In genomic region chr3:36461819-36462218, GRCm38 (mm10) we compare ENCODE assay signal across 41 mouse cellular contexts. TPM values are rescaled to one million over a fixed set of nuclear protein-coding genes. Genes with fewer than 3 reads are reported as not detected.
"Had no signal": no experiment of that assay in that cellular context is flagged by ENCODE, and none has a peak within 500 bp of the region (broad histone marks: within the 10 kb centered on the region; RNA-seq: fewer than 3 reads in every experiment).

No protein-coding gene starts in this region.

- H3K9ac ChIP-seq: limb, embryonic 12.5 days; limb, embryonic 13.5 days; limb, embryonic 15.5 days; liver, embryonic 12.5 days; liver, embryonic 13.5 days; liver, embryonic 14.5 days; liver, embryonic 15.5 days; liver, postnatal 0 days; lung, embryonic 14.5 days; lung, embryonic 15.5 days; midbrain, embryonic 12.5 days; midbrain, embryonic 13.5 days; midbrain, embryonic 15.5 days had no signal

- H3K4me2 ChIP-seq: limb, embryonic 12.5 days; limb, embryonic 13.5 days; limb, embryonic 15.5 days; liver, embryonic 11.5 days; liver, embryonic 12.5 days; liver, embryonic 13.5 days; liver, embryonic 15.5 days; lung, embryonic 14.5 days; lung, embryonic 15.5 days; midbrain, embryonic 11.5 days; midbrain, embryonic 12.5 days; midbrain, embryonic 13.5 days; midbrain, embryonic 15.5 days had no signal

- H3K27ac ChIP-seq: limb, embryonic 10.5 days; limb, embryonic 12.5 days; limb, embryonic 13.5 days; limb, embryonic 15.5 days; liver, embryonic 12.5 days; liver, embryonic 13.5 days; liver, embryonic 14.5 days; liver, embryonic 15.5 days; lung, embryonic 15.5 days; macrophage; midbrain, embryonic 10.5 days; midbrain, embryonic 12.5 days; midbrain, embryonic 13.5 days; midbrain, embryonic 15.5 days had no signal

- DNase-seq: left cerebral cortex, postnatal 4 days; liver; liver, embryonic 13.5 days; liver, postnatal 0 days; lung, adult 18-20 months; lung, adult 2 months; lung, embryonic 14.5 days; lung, postnatal 10 days; lung, postnatal 14 days; lung, postnatal 36 days; lung, postnatal 4 days; midbrain, embryonic 14.5 days had no signal

- H3K4me3 ChIP-seq: limb, embryonic 10.5 days; limb, embryonic 12.5 days; limb, embryonic 13.5 days; limb, embryonic 15.5 days; liver, embryonic 12.5 days; liver, embryonic 13.5 days; liver, embryonic 15.5 days; lung, embryonic 15.5 days; megakaryocyte, embryonic 14.5 days; midbrain, embryonic 10.5 days; midbrain, embryonic 12.5 days; midbrain, embryonic 13.5 days; midbrain, embryonic 15.5 days; myocyte had no signal

- H3K27me3 ChIP-seq: limb, embryonic 12.5 days; limb, embryonic 13.5 days; limb, embryonic 15.5 days; liver, embryonic 12.5 days; liver, embryonic 13.5 days; liver, embryonic 15.5 days; lung, embryonic 15.5 days; megakaryocyte, embryonic 14.5 days; midbrain, embryonic 12.5 days; midbrain, embryonic 13.5 days; midbrain, embryonic 15.5 days had no signal

- H3K4me1 ChIP-seq: limb, embryonic 13.5 days; liver, embryonic 15.5 days; lung, embryonic 15.5 days; midbrain, embryonic 10.5 days; midbrain, embryonic 12.5 days; midbrain, embryonic 13.5 days; midbrain, embryonic 15.5 days had no signal

- H3K9me3 ChIP-seq: limb, embryonic 10.5 days; limb, embryonic 12.5 days; limb, embryonic 13.5 days; limb, embryonic 15.5 days; liver, embryonic 12.5 days; liver, embryonic 13.5 days; liver, embryonic 15.5 days; lung, embryonic 15.5 days; megakaryocyte, embryonic 14.5 days; midbrain, embryonic 10.5 days; midbrain, embryonic 12.5 days; midbrain, embryonic 13.5 days; midbrain, embryonic 15.5 days had no signal

- H3K36me3 ChIP-seq: liver, embryonic 13.5 days; liver, embryonic 15.5 days; midbrain, embryonic 10.5 days; midbrain, embryonic 12.5 days; midbrain, embryonic 13.5 days; midbrain, embryonic 15.5 days had no signal

RNA-seq across cellular contexts. Expression of gene 1810062G17Rik, which starts 13.9 kb away (rescaled TPM):
- total RNA-seq: left cerebral cortex, postnatal 25 days; left cerebral cortex, postnatal 36 days; left cerebral cortex, postnatal 4 days; megakaryocyte-erythroid progenitor cell, adult 5-6 weeks; midbrain, postnatal 0 days; monocyte, adult 5-6 weeks had no signal
- polyA plus RNA-seq: macrophage; midbrain, embryonic 12.5 days; neural tube, embryonic 11.5 days had no signal

RNA-seq across cellular contexts. Expression of gene Gm11549, which starts 59.8 kb away (rescaled TPM):
- total RNA-seq: liver, adult 2 months; megakaryocyte progenitor cell, adult 5-6 weeks; megakaryocyte, adult 5-6 weeks; megakaryocyte-erythroid progenitor cell, adult 5-6 weeks; monocyte, adult 5-6 weeks had no signal
- polyA plus RNA-seq: limb, embryonic 10.5 days; limb, embryonic 11.5 days; liver, adult 2 months; liver, embryonic 11.5 days; liver, embryonic 12.5 days; liver, embryonic 13.5 days; liver, embryonic 15.5 days; liver, embryonic 16.5 days; liver, postnatal 0 days; lung, postnatal 0 days; macrophage; myocyte had no signal
